Mouse (Mus musculus) gastrocnemius, postnatal 14 days (tissue): ENCODE results near the gene Klhl13. TPM values are rescaled to one million over a fixed set of nuclear protein-coding genes. Genes with fewer than 3 reads are reported as not detected.
A peak's percentile ranks its signal among the peaks of the same experiment; 100 is the strongest.

Source experiments
- DNase-seq: peaks from one replicate; pipeline ENCODE4 v3.0.0; 2021; ENCODE audit warnings: mixed read lengths
- intact Hi-C: fragments of 180-260 bp; cut with DNase I; formaldehyde crosslinking; loops from one replicate; pipeline ENCODE4 v1.15.1; 2025; ENCODE audit warnings: low total_unique reads
- long read RNA-seq, 2 experiments: library from polyadenylated mRNA; stranded (forward); transcript quantifications; one replicate each; pipeline ENCODE4 v2.0.0; 2021
- total RNA-seq, 2 experiments: library from RNA; stranded (reverse); gene quantifications; 2 replicates each; pipeline ENCODE4 v1.2.3; 2021

Klhl13 gene
- 10 to 100 TPM; 21.8 to 28.1 TPM for total RNA-seq
- long read RNA-seq, experiment 1, partial matches to known transcripts = 1 of 9 reads
- long read RNA-seq, experiment 1, other reads (novel, unspliced or antisense) = 5 of 9 reads
- long read RNA-seq, experiment 2, partial matches to known transcripts = 4 of 10 reads
- long read RNA-seq, experiment 2, other reads (novel, unspliced or antisense) = 1 of 10 reads

GRCm38 (mm10) chrX:23364514-23365381 is at the start of gene Klhl13:
Gene Klhl13, minus strand, starts transcription at chrX:23365082.
- intact Hi-C loops = no loop called here
- DNase-seq = peak; percentile 78

GRCm38 (mm10) chrX:23409296-23410149 is 44.6 kb upstream of the Klhl13 start:
- DNase-seq = no peak
- intact Hi-C loops = no loop called here

- intact Hi-C loops = no loop called here
- no peak for DNase-seq
Measured at GRCm38 (mm10) chrX:23388716-23389115, 23.8 kb upstream of the Klhl13 start.

GRCm38 (mm10) chrX:23363441-23363840 is 1.4 kb downstream of the Klhl13 start:
- intact Hi-C loops = no loop called here
- no peak for DNase-seq

GRCm38 (mm10) chrX:23360446-23360845 is 4.4 kb downstream of the Klhl13 start:
- intact Hi-C loops = no loop called here
- no peak for DNase-seq

GRCm38 (mm10) chrX:23350083-23350482 is 14.8 kb downstream of the Klhl13 start:
- DNase-seq = no peak

DNA sequence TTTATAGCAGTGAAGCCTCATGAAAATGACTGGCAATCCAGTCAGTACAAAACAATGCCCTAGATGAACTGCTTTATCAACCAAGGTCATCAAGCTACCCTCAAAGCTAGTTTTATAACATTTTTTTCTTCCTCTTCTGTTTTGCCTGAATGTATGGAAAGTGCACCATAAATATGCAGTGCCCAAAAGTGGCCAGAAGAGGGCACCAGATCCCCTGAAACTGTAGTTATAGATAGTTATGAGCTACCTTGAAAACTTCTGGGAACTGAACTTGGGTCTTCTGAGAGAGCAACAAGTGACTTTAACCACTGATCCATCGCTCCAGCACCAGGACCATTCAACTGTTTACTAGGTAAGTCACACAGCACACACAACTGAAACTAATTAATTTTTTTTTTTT is 36.8 kb downstream of the Klhl13 start:
- intact Hi-C loops = no loop called here
- no peak for DNase-seq

More at GRCm38 (mm10) chrX:23350083-23350482, 14.8 kb downstream of the Klhl13 start:
- intact Hi-C loops = no loop called here

DNA sequence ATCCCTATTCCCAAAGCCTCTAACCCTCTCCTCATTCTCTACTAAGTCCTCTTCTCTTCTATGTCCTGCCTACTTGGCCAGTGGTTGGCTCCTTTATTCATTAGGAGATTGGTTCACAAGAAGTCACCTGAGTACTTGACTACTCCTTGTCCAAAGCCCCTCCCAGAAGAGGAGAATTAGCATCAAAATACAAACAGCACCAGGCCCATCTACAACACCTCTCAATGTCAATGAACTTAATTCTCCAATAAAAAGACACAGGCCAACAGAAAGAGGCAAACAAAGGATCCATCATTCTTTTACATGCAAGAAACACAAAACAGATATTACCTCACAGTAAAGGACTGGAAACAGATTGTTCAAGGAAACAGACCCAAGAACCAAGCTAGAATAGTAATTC is 46.0 kb downstream of the Klhl13 start:
- intact Hi-C loops = no loop called here

GRCm38 (mm10) chrX:23295952-23296598 is 68.8 kb downstream of the Klhl13 start:
- peak; percentile 28 for DNase-seq
- intact Hi-C loops = no loop called here

More for the DNA sequence above, 46.0 kb downstream of the Klhl13 start:
- DNase-seq = no peak

DNA sequence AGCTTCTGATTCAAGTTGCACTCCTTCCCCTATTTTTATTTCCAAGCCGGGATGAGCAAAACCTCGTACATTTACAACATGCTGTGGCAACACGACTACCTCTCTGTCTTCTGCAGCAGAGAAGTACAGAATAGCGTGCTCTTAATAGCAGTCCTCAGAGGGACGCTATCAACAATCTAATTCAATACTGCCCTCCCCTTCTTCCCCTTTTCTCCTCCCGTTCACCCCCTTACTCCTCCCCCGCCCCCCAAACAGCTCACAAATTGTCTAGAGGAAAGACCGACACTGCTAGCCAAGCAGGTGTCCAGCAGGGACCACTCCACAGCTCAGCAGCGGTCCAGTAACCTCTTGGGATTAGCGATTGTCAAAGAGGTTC is 79.5 kb downstream of the Klhl13 start:
- intact Hi-C loops = no loop called here
- no peak for DNase-seq

GRCm38 (mm10) chrX:23284530-23285441 is 80.1 kb downstream of the Klhl13 start:
- intact Hi-C loops = no loop called here
- no peak for DNase-seq

- no peak for DNase-seq
- intact Hi-C loops = no loop called here
Measured at GRCm38 (mm10) chrX:23267601-23268000, 97.3 kb downstream of the Klhl13 start.

DNA sequence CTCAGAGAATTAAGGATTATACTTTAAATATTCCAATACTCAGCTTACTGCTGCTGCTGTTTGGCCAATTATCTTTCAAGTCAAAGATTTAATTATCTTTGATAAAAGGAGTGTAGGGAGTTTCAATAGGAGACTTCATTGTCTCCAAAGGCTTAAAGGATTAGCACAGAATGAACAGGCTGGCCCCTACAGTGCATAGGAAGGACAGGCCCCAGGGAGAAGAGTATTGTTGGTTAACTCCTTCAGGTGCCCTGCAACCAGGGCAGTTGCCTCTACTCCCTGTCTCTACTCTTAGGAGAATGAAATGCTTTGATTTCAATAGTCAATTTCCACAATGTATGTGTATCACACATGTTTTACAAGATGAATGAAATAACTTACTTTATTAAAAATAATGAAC is 116.1 kb downstream of the Klhl13 start:
- intact Hi-C loops = no loop called here
- no peak for DNase-seq
